Mouse (Mus musculus): ENCODE data around the gene Prpf8. TPM values are rescaled to one million over a fixed set of nuclear protein-coding genes. Genes with fewer than 3 reads are reported as not detected.
"Not testable (repeated sequence)": the region's sequence is repeated elsewhere in the genome, so short reads cannot be mapped to it uniquely, and the experiment has no call there.

Prpf8 gene
- 100 to 1,000 TPM; 117 to 121 TPM for total RNA-seq (2021)

GRCm38 (mm10) chr11:75486601-75487285, at the start of gene Prpf8:
Gene Prpf8 (plus strand): TSS chr11:75486816.
- intact Hi-C loops (cut with DNase I): no loop called here
- peak; percentile 96 to 98 for DNase-seq (ENCODE audit: extremely low spot score in 1 of 2, low spot score in 2 of 2)

- intact Hi-C loops (cut with DNase I): no loop called here
- DNase-seq (ENCODE audit: extremely low spot score in 1 of 2, low spot score in 2 of 2): no peak
Measured at GRCm38 (mm10) chr11:75438194-75438593, 48.4 kb upstream of the Prpf8 start.

DNA sequence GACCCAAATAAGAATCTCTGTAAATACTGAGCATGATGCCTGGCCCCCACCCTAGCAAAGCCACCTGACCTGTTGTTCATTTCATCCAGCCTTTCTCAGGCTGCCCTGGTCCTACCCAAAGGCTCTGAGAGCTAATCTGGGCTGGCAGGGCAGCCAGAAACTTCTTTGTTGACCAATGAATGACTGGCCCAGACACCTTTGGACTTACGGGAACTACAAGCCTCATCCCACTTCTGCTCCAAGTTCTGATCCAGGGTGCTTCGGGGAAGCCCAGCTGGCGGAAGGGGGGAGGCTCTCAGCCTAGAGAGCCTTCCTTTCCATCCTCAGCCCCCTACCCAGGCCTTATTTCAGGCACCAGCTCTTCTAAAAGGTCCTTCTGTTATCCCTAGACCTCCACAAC, 47.8 kb upstream of the Prpf8 start:
- no peak for DNase-seq (ENCODE audit: extremely low spot score in 1 of 2, low spot score in 2 of 2)
- intact Hi-C loops (cut with DNase I): no loop called here

DNA sequence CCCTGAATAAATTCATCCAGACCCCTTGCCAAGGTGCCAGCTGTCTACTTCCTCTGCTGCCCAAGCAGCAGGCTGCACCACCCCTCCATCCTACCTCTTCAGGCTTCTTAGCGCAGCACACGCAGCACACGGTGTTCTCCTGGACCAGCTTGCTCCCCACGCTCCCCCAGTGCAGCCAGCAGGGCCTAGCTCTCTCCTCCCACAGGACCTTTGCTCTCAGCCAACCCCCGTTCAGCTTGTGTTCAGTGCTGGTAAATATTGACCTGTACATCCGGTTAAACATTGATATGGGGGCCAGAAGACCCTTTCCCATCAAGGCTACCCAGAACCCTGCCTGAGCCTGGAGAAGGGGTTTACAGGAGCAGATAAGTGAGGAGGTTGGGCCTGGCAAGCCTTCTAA, 47.3 kb upstream of the Prpf8 start, which contains the start of gene Serpinf2:
Gene Serpinf2, minus strand, starts transcription at position 229 of the 400 bp plus-strand sequence.
- intact Hi-C loops (cut with DNase I): no loop called here
- DNase-seq (ENCODE audit: extremely low spot score in 1 of 2, low spot score in 2 of 2): no peak

GRCm38 (mm10) chr11:75439951-75440350, 46.7 kb upstream of the Prpf8 start:
- DNase-seq (ENCODE audit: extremely low spot score in 1 of 2, low spot score in 2 of 2): no peak
- intact Hi-C loops (cut with DNase I): no loop called here

- intact Hi-C loops (cut with DNase I): no loop called here
Measured at GRCm38 (mm10) chr11:75441034-75441433, 45.6 kb upstream of the Prpf8 start.

DNA sequence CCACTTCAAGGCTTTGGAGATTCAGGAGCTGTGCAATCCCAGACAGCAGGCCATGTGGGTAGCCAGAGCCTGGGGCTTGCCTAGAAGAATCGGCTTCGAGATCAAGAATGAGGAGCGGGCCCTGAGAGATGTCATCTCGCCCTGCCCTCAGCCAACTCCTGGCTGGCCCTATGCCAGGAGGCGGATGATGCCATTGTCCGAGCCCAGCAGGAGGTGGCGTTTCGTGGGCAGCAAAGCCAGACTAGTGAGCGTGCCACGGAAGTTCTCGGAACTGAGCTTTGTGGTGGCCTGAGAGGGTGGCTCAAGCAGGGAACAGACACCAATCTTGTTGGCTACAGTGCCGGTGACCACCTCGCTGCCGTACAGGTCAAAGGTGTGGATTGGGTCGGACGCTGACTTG, 45.0 kb upstream of the Prpf8 start:
- intact Hi-C loops (cut with DNase I): no loop called here
- DNase-seq (ENCODE audit: extremely low spot score in 1 of 2, low spot score in 2 of 2): peak in 1 of 2 experiments; percentile 68

More at GRCm38 (mm10) chr11:75441034-75441433, 45.6 kb upstream of the Prpf8 start:
- no peak for DNase-seq (ENCODE audit: extremely low spot score in 1 of 2, low spot score in 2 of 2)

DNA sequence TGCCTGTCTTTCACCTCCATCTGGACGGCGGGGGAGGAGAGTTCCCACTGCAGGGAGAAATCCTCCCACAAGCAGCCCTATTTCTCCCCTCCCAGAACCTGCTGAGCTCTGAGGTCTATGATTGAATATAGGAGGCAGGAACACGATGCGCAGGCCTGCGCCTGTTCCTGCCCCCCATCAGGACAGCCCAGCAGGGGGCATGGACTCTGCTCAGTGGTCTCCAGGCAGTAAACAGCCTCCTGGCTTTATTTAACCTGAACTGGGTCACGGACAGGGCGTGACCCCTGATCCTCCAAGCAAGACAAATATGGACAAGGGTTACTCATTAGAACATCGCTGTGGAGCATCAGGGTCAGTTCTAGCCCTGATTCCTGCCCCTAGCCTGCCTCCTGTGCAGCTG, 42.9 kb upstream of the Prpf8 start:
- intact Hi-C loops (cut with DNase I): no loop called here
- no peak for DNase-seq (ENCODE audit: extremely low spot score in 1 of 2, low spot score in 2 of 2)

- intact Hi-C loops (cut with DNase I): no loop called here
- no peak for DNase-seq (ENCODE audit: extremely low spot score in 1 of 2, low spot score in 2 of 2)
Measured at GRCm38 (mm10) chr11:75448575-75448974, 38.0 kb upstream of the Prpf8 start.

- peak in 1 of 2 experiments; percentile 66 for DNase-seq (ENCODE audit: extremely low spot score in 1 of 2, low spot score in 2 of 2)
- intact Hi-C loops (cut with DNase I): loop anchor here (5.0 to 10.0 kb wide), 2 partner anchors 47 to 265 kb away; no protein-coding TSS in a partner anchor
Measured at GRCm38 (mm10) chr11:75449695-75450094, 36.9 kb upstream of the Prpf8 start.

DNA sequence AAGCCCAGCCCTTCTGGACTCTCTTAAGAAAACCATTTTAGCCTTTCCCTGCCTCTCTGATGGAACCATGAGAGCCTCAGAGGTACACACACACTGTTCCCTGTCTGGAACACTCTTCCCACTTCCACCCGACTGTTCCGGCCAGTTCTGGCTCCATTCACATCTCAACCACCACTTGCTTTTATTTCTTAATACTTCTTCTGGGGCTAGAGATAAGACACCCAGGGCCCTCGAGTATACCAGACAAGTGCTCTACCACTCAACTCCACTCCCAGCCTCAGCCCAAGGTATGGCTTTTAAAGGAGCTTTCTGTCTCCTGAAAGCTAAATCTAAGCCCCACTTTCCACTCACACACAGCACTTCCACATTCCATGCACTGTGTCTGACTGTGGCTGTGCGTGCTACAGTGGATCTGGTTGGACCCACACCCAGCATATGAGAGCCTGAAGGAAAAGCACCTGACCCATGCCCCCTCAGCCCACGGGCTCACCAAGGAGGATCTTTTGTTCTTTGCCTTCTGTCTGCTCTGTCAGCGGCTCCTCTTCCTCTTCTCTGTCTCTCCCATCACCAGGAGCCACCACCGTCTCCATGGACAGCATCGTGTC, 36.2 kb upstream of the Prpf8 start:
- no peak for DNase-seq (ENCODE audit: extremely low spot score in 1 of 2, low spot score in 2 of 2)
- intact Hi-C loops (cut with DNase I): loop anchor here (5.0 to 10.0 kb wide), 2 partner anchors 48 to 266 kb away; no protein-coding TSS in a partner anchor

- DNase-seq (ENCODE audit: extremely low spot score in 1 of 2, low spot score in 2 of 2): no peak
- intact Hi-C loops (cut with DNase I): loop anchor here (5.0 to 10.0 kb wide), 2 partner anchors 49 to 266 kb away; no protein-coding TSS in a partner anchor
Measured at GRCm38 (mm10) chr11:75450936-75451335, 35.7 kb upstream of the Prpf8 start.

DNA sequence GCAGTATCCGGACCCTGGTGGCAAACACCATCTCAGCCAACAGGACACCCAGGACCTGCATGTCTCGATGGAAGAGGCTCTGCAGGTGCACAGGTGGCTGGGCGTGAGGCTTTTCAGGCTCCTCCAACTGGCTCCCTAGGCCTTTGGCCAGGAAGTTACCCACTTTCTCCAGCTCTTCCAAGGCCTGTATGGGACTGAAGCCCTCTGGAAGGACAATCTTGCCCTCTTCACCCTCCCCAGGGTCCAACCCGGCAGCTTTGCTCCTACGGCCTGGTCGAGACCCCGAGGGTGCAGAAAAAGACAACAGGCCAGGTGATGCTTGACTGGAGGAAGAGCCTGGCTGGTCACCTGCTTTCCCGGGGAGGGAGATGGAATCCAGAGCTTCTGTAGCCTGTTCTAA, 34.5 kb upstream of the Prpf8 start:
- DNase-seq (ENCODE audit: extremely low spot score in 1 of 2, low spot score in 2 of 2): no peak
- intact Hi-C loops (cut with DNase I): loop anchor here (5.0 to 10.0 kb wide), 2 partner anchors 50 to 267 kb away; no protein-coding TSS in a partner anchor

DNA sequence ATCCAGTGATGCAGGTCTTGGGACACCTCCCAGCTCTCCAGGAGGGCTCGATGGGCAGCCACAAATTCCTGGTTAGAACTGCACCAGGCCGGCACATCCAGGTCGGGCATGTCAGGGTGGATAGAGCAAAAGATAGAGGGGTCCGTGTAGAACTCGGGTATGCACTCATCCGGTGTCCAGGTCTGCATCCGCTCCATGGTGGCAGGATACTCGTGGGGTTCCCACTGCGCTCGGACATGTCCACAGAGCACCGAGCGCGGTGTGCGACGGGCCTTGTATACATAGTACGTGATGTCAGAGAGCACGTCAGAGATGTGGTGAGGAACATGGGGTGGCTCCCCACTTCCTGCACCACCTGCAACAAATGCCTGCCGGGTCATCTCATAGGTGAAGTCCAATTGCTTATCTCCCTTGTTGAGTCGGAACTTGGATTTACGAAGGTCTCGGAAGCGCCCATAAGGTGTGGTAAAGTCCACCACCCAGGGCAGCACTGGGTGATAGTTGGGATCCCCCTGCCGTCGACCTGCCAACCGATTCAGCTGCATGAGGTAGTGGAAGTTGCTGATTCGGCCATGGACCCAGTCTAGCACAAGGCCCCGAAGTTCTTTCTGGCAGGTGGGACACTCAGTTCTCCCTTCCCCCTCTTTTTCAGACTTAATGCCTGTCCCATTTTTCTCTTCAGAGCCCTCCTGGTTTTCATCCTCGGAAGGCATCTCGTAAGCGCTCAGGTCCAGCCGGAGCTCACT, 33.6 kb upstream of the Prpf8 start:
- no peak for DNase-seq (ENCODE audit: extremely low spot score in 1 of 2, low spot score in 2 of 2)
- intact Hi-C loops (cut with DNase I): loop anchor here (5.0 to 10.0 kb wide), 2 partner anchors 51 to 268 kb away; no protein-coding TSS in a partner anchor

DNA sequence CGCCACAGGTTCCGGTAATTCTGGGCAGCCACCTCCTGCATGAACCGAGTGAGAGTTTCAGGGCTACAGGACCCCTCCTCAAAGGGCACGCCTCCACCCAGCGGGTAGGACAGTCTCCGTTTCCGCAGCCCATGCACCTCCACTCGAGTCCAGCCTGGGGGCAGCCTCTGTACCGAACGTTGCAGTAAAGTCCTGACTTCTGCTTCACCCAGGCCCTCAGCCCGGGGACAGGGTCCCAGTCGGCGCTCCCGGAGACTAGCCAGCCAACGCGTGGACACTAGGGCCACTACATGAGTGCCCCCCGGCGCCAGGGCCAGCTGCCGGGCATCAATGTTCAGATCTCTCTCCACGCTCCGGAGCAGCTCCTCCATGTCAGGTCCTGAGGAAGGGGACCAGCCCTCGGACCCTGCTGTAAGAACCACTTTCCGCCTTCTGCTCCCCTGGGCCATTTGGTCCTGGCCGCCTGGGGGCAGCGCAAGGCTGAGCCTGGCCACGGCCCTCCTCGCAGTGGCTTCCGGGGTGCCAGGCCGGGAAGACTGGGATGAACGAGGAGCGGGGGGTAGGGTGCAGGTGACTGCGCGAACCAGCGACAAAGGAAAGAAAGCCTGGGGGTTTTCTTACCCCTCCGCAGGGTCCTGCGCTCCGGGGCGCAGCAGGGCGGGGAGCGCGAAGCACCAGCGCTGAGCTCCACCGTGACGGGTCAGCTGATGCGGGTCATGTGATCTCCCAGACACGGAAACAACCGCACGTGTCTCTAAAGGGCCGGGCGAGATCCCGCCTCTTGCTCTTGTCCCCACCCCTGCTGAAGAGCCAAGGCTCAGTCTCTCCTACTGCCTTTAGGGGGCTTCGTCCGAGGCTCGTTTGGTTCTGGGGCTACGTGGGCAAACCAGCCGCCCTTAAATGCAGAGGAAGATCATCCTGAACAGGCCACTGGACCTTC, 32.4 kb upstream of the Prpf8 start, which contains the start of gene Wdr81:
Gene Wdr81, minus strand, starts transcription at position 727 of the 940 bp plus-strand sequence.
- intact Hi-C loops (cut with DNase I): loop anchor here (5.0 to 10.0 kb wide), 2 partner anchors 52 to 269 kb away; no protein-coding TSS in a partner anchor
- peak; percentile 87 to 92 for DNase-seq (ENCODE audit: extremely low spot score in 1 of 2, low spot score in 2 of 2)

- intact Hi-C loops (cut with DNase I): loop anchor here (10.0 kb wide), 1 partner anchor 270 kb away; no protein-coding TSS in a partner anchor
- DNase-seq (ENCODE audit: extremely low spot score in 1 of 2, low spot score in 2 of 2): no peak
Measured at GRCm38 (mm10) chr11:75455041-75455736, 31.4 kb upstream of the Prpf8 start.

DNA sequence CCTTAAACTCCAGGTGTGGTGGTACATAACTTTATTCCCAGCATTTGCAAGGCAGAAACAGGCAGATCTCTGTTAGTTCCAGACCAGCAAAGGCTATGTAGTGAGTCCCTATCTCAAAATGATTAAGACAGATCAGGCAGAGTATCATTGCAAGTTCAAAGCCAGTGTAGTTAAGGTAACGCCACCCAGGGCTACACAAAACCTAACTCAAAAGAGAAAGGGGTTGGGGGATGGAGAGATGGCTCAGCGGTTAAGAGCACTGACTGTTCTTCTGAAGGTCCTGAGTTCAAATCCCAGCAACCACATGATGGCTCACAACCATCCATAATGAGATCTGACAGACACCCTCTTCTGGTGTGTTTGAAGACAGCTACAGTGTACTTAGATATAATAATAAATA, 30.6 kb upstream of the Prpf8 start:
- intact Hi-C loops (cut with DNase I): loop anchor here (10.0 kb wide), 1 partner anchor 271 kb away; no protein-coding TSS in a partner anchor
- not testable (repeated sequence) for DNase-seq (ENCODE audit: extremely low spot score in 1 of 2, low spot score in 2 of 2)
